Mouse (Mus musculus): ENCODE measurements around the gene Spata13. TPM values are rescaled to one million over a fixed set of nuclear protein-coding genes. Genes with fewer than 3 reads are reported as not detected.

Gene Spata13
- polyA plus RNA-seq, 1 experiment from 2014 or later: 63.2 TPM

GRCm38 (mm10) chr14:60709192-60709591 lies 75.4 kb downstream of the Spata13 start:
- H3K36me3 ChIP-seq: peaks cover 18% of the 10 kb centered on the region; the same call in 1 of the 2 replicates
- no peak overlapping the region for H3K4me3 ChIP-seq
- H3K27ac ChIP-seq: 0 out of 2 replicates have a peak overlapping the region, but pooled peaks have one; percentile 17
- H3K4me2 ChIP-seq (replicated peaks): no peak overlapping the region
- H3K27me3 ChIP-seq: no peaks in the 10 kb centered on the region
- no peak overlapping the region for H3K9ac ChIP-seq
- 71% methylated on average over 11 of the region's 11 CpGs for WGBS
- no peaks in the 10 kb centered on the region for H3K9me3 ChIP-seq (replicated peaks)
- peaks cover 4% of the 10 kb centered on the region; the same call in 1 of the 2 replicates for H3K4me1 ChIP-seq
- ATAC-seq (ENCODE audit: low FRiP score): no peak

- no peaks in the 10 kb centered on the region for H3K9me3 ChIP-seq (replicated peaks)
- H3K4me2 ChIP-seq (replicated peaks): no peak overlapping the region
- no peak overlapping the region for H3K4me3 ChIP-seq
- peaks cover 4% of the 10 kb centered on the region; the same call in 1 of the 2 replicates for H3K4me1 ChIP-seq
- H3K36me3 ChIP-seq: peaks cover 20% of the 10 kb centered on the region; the same call in 1 of the 2 replicates
- H3K27me3 ChIP-seq: no peaks in the 10 kb centered on the region
- H3K9ac ChIP-seq: no peak overlapping the region
- WGBS: 92% methylated on average over 8 of the region's 8 CpGs
- no peak overlapping the region for H3K27ac ChIP-seq
- ATAC-seq (ENCODE audit: low FRiP score): no peak
These were observed 75.9 kb downstream of the Spata13 start for GRCm38 (mm10) chr14:60709749-60710148.

- no peaks in the 10 kb centered on the region for H3K9me3 ChIP-seq (replicated peaks)
- no peak overlapping the region for H3K9ac ChIP-seq
- no peaks in the 10 kb centered on the region for H3K4me1 ChIP-seq
- 92% methylated on average over 5 of the region's 5 CpGs for WGBS
- H3K27me3 ChIP-seq: no peaks in the 10 kb centered on the region
- no peak overlapping the region for H3K4me3 ChIP-seq
- H3K4me2 ChIP-seq (replicated peaks): no peak overlapping the region
- H3K36me3 ChIP-seq: peaks cover 30% of the 10 kb centered on the region
- no peak for ATAC-seq (ENCODE audit: low FRiP score)
- no peak overlapping the region for H3K27ac ChIP-seq
These were observed 77.4 kb downstream of the Spata13 start for GRCm38 (mm10) chr14:60711161-60711560.

GRCm38 (mm10) chr14:60711590-60712288 lies 77.9 kb downstream of the Spata13 start:
- H3K27ac ChIP-seq: no peak overlapping the region
- no peaks in the 10 kb centered on the region for H3K27me3 ChIP-seq
- H3K9me3 ChIP-seq (replicated peaks): no peaks in the 10 kb centered on the region
- no peak overlapping the region for H3K4me2 ChIP-seq (replicated peaks)
- ATAC-seq (ENCODE audit: low FRiP score): no peak
- H3K4me3 ChIP-seq: no peak overlapping the region
- H3K4me1 ChIP-seq: no peaks in the 10 kb centered on the region
- H3K36me3 ChIP-seq: peaks cover 27% of the 10 kb centered on the region
- H3K9ac ChIP-seq: no peak overlapping the region
- 89% methylated on average over 6 of the region's 6 CpGs for WGBS

- WGBS: 85% methylated on average over 11 of the region's 11 CpGs
- ATAC-seq (ENCODE audit: low FRiP score): no peak
- H3K27ac ChIP-seq: no peak overlapping the region
- H3K36me3 ChIP-seq: peaks cover 23% of the 10 kb centered on the region
- no peaks in the 10 kb centered on the region for H3K9me3 ChIP-seq (replicated peaks)
- H3K4me2 ChIP-seq (replicated peaks): no peak overlapping the region
- H3K27me3 ChIP-seq: no peaks in the 10 kb centered on the region
- H3K9ac ChIP-seq: no peak overlapping the region
- H3K4me1 ChIP-seq: no peaks in the 10 kb centered on the region
- H3K4me3 ChIP-seq: no peak overlapping the region
These were observed 78.6 kb downstream of the Spata13 start for GRCm38 (mm10) chr14:60712289-60712830.

GRCm38 (mm10) chr14:60715686-60716085 lies 81.9 kb downstream of the Spata13 start:
- WGBS: 89% methylated on average over 5 of the region's 5 CpGs
- no peak overlapping the region for H3K4me2 ChIP-seq (replicated peaks)
- H3K9ac ChIP-seq: no peak overlapping the region
- ATAC-seq (ENCODE audit: low FRiP score): no peak
- H3K36me3 ChIP-seq: peaks cover 15% of the 10 kb centered on the region
- H3K4me3 ChIP-seq: no peak overlapping the region
- H3K4me1 ChIP-seq: no peaks in the 10 kb centered on the region
- no peak overlapping the region for H3K27ac ChIP-seq
- H3K27me3 ChIP-seq: no peaks in the 10 kb centered on the region
- no peaks in the 10 kb centered on the region for H3K9me3 ChIP-seq (replicated peaks)

- H3K4me3 ChIP-seq: no peak overlapping the region
- H3K4me2 ChIP-seq (replicated peaks): no peak overlapping the region
- no peak for ATAC-seq (ENCODE audit: low FRiP score)
- peaks cover 2% of the 10 kb centered on the region; the same call in 1 of the 2 replicates for H3K4me1 ChIP-seq
- WGBS: 59% methylated on average over 7 of the region's 8 CpGs
- no peak overlapping the region for H3K9ac ChIP-seq
- H3K27me3 ChIP-seq: no peaks in the 10 kb centered on the region
- H3K36me3 ChIP-seq: no peaks in the 10 kb centered on the region
- no peak overlapping the region for H3K27ac ChIP-seq
- no peaks in the 10 kb centered on the region for H3K9me3 ChIP-seq (replicated peaks)
These were observed 87.5 kb downstream of the Spata13 start for GRCm38 (mm10) chr14:60721304-60721703.

- no peak overlapping the region for H3K27ac ChIP-seq
- ATAC-seq (ENCODE audit: low FRiP score): no peak
- H3K9ac ChIP-seq: no peak overlapping the region
- no peak overlapping the region for H3K4me2 ChIP-seq (replicated peaks)
- no peaks in the 10 kb centered on the region for H3K9me3 ChIP-seq (replicated peaks)
- H3K4me1 ChIP-seq: peaks cover 2% of the 10 kb centered on the region; the same call in 1 of the 2 replicates
- WGBS: 75% methylated on average over 3 of the region's 3 CpGs
- H3K4me3 ChIP-seq: no peak overlapping the region
- no peaks in the 10 kb centered on the region for H3K27me3 ChIP-seq
- H3K36me3 ChIP-seq: no peaks in the 10 kb centered on the region
These were observed 88.1 kb downstream of the Spata13 start for GRCm38 (mm10) chr14:60721938-60722337.

GRCm38 (mm10) chr14:60726091-60726490 lies 92.3 kb downstream of the Spata13 start:
- 80% methylated on average over 6 of the region's 6 CpGs for WGBS
- Histone ChIP-seq H3K9ac (no peak overlapping the region), H3K4me1 (peaks cover 2% of the 10 kb centered on the region; the same call in 1 of the 2 replicates), H3K4me3 (no peak overlapping the region), H3K27me3 (no peaks in the 10 kb centered on the region), H3K27ac (no peak overlapping the region), H3K4me2 (replicated peaks) (no peak overlapping the region), H3K9me3 (replicated peaks) (no peaks in the 10 kb centered on the region), H3K36me3 (no peaks in the 10 kb centered on the region)
- no peak for ATAC-seq (ENCODE audit: low FRiP score)

- Histone ChIP-seq H3K9ac (no peak overlapping the region), H3K4me3 (no peak overlapping the region), H3K27ac (no peak overlapping the region), H3K4me2 (replicated peaks) (no peak overlapping the region), H3K36me3 (no peaks in the 10 kb centered on the region), H3K27me3 (no peaks in the 10 kb centered on the region), H3K9me3 (replicated peaks) (no peaks in the 10 kb centered on the region), H3K4me1 (peaks cover 2% of the 10 kb centered on the region)
- 72% methylated on average over 4 of the region's 4 CpGs for WGBS
- no peak for ATAC-seq (ENCODE audit: low FRiP score)
These were observed 93.3 kb downstream of the Spata13 start for GRCm38 (mm10) chr14:60727130-60727529.

GRCm38 (mm10) chr14:60732081-60732480 lies 98.3 kb downstream of the Spata13 start:
- Histone ChIP-seq H3K36me3 (no peaks in the 10 kb centered on the region), H3K4me3 (no peak overlapping the region), H3K9me3 (replicated peaks) (no peaks in the 10 kb centered on the region), H3K27ac (no peak overlapping the region), H3K4me1 (peaks cover 35% of the 10 kb centered on the region), H3K4me2 (replicated peaks) (no peak overlapping the region), H3K27me3 (no peaks in the 10 kb centered on the region), H3K9ac (no peak overlapping the region)
- ATAC-seq (ENCODE audit: low FRiP score): no peak
- 64% methylated on average over 6 of the region's 6 CpGs for WGBS

- Histone ChIP-seq H3K27ac (peak overlapping the region; percentile 24), H3K9me3 (replicated peaks) (no peaks in the 10 kb centered on the region), H3K27me3 (no peaks in the 10 kb centered on the region), H3K4me3 (no peak overlapping the region), H3K9ac (0 out of 2 replicates have a peak overlapping the region, but pooled peaks have one; percentile 10), H3K4me2 (replicated peaks) (peak overlapping the region; percentile 25), H3K4me1 (peaks cover 39% of the 10 kb centered on the region), H3K36me3 (no peaks in the 10 kb centered on the region)
- no peak for ATAC-seq (ENCODE audit: low FRiP score)
- WGBS: 23% methylated on average over 16 of the region's 16 CpGs
These were observed 99.0 kb downstream of the Spata13 start for GRCm38 (mm10) chr14:60732787-60733186.

GRCm38 (mm10) chr14:60733706-60734105 lies 99.9 kb downstream of the Spata13 start:
- Histone ChIP-seq H3K36me3 (no peaks in the 10 kb centered on the region), H3K9ac (no peak overlapping the region), H3K9me3 (replicated peaks) (no peaks in the 10 kb centered on the region), H3K27ac (no peak overlapping the region), H3K4me2 (replicated peaks) (no peak overlapping the region), H3K4me1 (peaks cover 47% of the 10 kb centered on the region), H3K27me3 (no peaks in the 10 kb centered on the region), H3K4me3 (no peak overlapping the region)
- 66% methylated on average over 4 of the region's 4 CpGs for WGBS
- no peak for ATAC-seq (ENCODE audit: low FRiP score)

All from hindbrain, embryonic 12.5 days (tissue).